Mouse (Mus musculus): ENCODE data around the gene Ly6g6e.
"Not testable (repeated sequence)": the region's sequence is repeated elsewhere in the genome, so short reads cannot be mapped to it uniquely, and the experiment has no call there.

The Ly6g6e gene

DNA sequence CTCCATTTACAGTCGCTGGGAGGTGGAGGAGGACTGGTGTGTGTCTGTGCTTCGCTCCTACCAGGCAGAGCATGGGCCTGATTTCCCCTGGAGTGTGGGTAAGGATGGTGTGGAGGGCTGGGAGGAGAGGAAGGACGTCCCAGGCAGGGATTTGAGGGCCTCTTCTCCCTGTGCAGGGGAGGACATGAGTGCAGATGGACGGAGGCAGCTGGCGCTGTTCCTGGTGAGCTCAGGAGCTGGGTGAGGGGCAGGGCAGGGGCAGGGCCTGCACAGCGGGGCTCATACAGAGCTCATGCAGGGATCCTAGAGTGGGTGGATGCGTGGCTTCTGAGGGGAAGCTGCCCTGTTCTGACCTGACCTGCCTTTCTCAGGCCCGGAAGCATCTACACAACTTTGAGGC is 25.6 kb downstream of the Ly6g6e start:
- no peak for DNase-seq (ENCODE audit: low spot score in 2 of 2)

DNA sequence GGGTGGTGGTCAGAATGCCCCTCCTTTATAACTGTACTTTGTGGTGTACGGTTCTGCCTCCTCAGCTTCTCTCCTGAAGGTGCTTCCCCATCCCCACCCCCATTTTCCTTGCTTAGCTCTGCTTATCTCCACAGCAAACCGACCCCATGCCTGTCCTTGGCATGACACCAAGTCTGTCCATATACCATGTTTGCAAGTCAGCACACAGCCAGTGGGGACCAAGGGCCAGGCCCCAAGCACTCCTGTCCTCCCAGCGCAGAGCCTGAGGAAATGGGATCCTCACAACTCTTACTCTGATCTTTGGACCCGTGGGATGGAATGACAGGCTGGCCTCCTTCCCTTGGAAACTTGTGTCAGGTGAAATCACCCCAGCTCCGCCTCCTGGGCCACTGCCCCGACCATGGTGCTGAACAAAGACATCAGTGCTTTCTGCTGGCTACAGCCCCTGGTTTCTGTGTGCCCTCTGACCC is 26.6 kb downstream of the Ly6g6e start:
- no peak for DNase-seq (ENCODE audit: low spot score in 2 of 2)

DNA sequence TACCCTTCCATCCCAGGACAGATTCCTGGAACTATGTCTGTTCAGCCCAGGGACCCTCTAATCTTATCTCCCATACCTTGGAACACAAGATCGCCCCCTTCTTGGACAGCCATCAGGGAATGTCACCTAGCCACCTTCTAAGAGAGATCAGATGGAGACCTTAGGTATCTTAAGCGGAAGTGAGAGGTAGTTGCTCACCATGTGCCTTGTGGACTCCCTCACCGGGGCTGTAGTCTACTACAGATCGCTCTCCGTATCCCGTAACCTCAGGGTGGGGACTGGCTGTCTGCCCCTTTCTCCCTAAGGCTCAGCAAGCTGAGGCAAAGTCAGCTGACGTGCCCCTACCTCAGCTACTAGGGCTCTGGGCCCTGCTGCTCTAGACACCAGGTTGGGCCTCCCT is 27.4 kb downstream of the Ly6g6e start:
- no peak for DNase-seq (ENCODE audit: low spot score in 2 of 2)

DNA sequence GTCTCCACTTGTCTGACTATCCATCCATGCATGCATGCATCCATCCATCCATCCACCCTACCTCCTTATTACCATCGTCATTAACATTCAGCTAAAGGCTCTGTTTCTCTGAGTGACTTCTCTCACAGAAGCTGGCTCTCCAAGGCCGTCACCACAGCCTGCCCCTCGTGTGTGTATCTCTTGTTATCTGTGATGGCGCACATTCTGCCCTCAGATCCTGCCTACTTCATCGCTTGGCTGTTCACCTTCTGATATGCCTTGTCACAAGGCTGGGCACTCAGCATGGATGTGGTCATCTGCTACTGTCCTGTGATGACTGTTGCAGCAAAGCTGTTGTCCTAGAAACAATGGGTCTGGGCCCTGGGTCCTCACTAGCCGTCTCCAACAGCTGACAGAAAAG is 28.1 kb downstream of the Ly6g6e start:
- no peak for DNase-seq (ENCODE audit: low spot score in 2 of 2)

DNA sequence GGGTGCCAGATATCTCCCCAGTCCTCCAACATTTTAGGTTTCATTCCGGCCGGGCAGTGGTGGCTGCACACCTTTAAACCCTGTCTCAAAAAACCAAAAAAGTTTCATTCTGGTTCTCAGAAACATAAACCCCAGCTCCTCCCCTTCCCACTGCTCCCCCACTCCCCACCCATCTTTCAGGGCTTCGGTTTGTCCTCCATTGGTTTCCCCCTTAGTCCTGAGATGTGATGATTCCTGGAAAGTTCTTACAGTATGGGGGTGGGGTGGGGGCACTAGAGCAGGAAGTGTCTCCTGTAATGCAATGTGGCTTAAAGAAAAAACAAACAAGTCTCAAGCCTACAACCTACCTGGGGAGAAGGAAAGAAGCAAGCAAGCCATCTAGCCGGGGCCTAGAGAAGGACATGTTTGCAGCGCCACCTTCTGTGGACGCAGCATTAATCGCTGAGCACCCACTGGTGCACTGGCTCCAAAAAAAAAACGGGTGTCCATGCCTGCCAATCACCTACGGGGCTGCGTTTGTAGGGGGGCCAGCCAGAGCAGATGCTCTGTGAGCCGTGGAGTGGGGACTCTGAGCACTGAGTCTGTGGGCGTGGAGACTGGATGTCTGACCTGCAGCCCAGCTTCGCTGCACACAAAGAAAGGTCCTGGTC is 29.2 kb downstream of the Ly6g6e start:
- peak in 1 of 2 experiments; percentile 34 for DNase-seq (ENCODE audit: low spot score in 2 of 2)

DNA sequence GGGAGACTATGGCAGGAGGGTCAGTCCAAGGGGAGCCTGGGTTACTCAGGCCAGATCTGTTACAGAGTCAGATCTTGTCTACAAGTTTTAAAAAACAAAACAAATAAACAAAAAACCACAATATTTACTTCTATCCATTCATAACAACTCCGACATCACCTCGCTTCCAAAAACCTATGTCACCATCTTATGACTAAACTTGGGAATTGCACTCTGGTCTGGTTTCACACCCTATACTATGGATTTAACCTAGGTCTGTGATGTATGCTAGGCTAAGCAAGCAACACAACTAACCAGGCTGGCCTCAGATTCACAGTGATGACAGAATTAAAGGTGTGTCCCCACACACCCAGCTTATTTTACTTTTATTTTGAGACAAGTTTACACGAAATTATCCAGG is 29.8 kb downstream of the Ly6g6e start:
- no peak for DNase-seq (ENCODE audit: low spot score in 2 of 2)

DNA sequence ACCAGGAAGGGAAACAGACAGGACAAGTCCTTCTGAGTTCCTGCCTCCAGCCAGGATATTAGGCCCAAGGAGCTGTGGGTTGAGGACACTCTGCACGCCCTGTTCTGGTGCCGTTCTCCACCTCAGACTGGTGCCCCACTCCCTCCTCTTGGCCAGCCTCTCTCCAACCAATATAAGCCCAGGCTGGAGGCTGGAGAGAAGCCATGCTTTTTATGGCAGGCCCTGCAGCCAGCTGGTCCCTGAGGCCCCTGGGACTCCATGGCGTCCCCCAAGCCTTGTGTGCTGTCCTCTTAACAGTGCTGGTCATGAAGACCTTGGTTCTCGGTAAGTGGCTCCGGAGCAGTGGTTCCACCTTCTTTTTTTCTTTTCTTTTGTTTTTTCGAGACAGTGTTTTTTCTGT is 31.4 kb downstream of the Ly6g6e start, which contains the start of gene Ly6g5c:
Gene Ly6g5c, plus strand, starts transcription at position 183 of the 400 bp plus-strand sequence.
- no peak for DNase-seq (ENCODE audit: low spot score in 2 of 2)

DNA sequence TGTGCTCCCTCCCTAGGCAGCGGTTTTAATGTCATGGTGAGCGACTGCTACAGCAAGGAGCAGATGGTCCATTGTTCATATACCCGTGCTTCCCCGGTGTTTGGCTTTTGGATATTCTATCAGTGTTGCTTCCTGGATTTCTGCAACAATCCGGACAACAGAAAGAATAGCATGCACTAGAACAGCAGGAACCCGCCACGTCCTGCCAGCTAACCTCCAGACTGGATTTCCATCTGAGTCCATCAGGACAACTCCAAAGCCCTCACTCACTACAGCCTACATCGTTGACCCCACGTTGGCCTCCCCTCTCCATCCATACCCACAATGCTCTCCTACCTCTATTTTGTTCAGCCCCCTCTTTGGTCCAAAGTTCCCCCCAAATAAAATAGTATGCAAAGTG is 35.1 kb downstream of the Ly6g6e start:
- no peak for DNase-seq (ENCODE audit: low spot score in 2 of 2)

DNA sequence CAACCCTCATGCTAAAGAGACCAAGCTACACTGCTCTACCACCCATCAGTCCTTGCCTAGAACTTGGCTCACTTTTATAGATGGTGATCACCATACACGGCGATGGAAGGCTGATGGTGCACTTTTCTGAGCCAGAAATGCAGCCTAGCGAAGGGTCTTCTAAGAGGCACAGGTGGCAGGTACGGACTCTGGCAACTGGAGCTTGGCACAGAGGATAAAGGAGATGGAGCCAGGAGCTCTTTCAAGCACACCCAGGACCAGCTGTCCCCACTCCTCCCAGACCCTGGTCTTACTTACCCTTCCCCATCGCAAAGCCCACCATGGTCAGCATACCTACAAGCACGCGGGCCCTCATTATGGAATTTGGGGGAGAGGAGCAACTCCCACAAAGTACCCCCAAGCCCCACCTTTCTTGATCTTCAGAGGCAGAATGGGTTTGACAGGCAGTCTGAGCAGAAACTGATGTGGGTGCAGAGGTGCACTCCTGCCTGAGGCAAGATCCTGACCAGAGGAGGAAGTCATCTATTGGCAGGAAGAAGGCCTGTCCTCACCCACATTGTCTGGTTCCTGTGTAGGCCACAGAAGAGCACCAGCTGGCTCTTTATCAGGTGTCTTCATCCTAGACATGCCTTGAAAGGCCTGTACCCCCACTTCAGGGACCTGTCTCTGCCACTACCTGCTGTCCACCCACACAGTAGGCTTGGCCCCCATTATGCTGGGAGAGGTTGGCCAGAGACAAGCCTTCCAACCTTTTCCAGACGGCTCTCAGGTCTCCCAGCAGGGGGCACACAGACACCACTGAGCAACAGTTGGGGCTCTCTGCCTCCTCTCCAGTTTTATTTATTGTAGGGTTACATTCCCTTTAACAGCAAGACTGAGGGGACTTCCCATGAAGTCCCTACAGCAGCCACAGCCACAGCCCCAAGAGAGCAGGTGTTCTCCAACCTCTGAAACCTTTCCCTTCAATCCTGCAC is 38.6 kb downstream of the Ly6g6e start, which contains the start of gene Ly6g5b:
Gene Ly6g5b, minus strand, starts transcription at position 383 of the 974 bp plus-strand sequence.
- no peak for DNase-seq (ENCODE audit: low spot score in 2 of 2)

DNA sequence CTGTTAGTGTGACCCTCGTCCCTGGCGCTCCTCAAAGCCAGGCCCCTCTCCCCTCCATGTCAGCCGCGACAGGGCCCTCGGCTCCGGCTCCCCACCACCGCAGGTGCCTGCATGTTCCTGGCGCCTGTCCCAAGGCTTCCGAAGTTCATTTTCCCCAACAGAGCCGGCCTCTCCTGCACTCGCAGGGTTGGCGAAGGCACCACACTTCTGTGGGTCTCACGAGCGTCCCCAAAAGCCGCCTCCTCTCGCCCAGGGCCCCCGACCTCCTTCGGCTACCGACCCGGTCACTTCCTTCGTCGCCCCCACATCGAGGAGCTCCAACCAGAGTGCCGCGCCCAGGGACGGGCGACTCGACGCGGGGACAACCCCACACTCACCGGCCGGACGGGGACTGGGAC is 44.0 kb downstream of the Ly6g6e start:
- DNase-seq (ENCODE audit: low spot score in 2 of 2): peak in 1 of 2 experiments; percentile 43

DNA sequence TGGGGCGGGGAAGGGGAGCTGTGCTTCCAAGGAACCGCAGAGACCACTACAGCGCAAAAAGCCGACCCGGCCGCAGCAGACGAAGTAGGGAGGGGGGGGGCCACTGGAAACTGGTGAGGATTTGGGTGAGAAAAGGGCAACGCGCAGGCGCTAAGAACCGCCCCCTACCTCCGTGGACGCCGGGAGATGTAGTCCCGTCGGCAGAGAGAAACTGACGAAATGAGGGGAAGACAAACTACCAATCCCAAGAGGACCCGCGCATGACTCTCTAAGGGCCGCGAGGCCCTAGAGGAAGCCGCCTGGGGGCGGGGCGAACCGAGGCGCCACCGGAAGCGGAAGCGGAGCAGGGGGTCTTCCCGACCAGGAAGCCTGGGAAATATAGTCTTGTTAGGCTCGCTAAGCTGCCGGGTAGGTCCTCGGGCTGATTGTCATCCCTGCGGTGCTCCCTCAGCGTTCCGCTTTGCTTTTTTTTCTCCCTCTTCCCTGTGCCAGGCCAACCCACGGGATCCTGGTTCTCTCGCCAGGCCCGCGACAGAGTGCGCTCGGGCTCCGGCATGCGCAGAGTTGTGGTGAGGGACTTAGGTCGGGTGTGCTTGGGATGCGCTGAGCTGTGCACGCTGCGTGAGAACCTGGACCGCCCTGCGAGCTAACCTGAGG is 44.6 kb downstream of the Ly6g6e start, which contains the start of gene Gpank1:
Gene Gpank1, plus strand, starts transcription at position 313 of the 657 bp plus-strand sequence.
- peak; percentile 94 to 98 for DNase-seq (ENCODE audit: low spot score in 2 of 2)

DNA sequence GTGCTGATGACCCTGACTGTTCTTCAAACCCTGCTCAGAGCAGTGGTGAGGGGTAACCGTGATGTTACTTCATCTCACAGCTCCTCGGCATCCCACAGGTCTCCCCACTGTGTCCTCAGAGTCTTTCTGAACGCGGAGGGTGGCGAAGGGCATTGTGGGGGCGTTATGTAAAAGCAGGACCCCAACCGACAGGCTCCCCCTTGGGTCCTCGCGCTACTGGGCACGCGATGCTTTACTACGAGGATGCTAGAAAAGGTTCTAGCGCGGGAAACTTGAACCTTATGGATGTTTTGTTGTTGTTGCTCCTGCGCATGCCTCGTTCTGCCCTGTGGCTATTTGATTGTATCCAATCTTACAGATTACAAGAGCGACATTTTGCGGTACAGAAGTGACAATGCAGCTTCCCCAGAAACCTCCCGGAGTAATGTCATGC is 45.2 kb downstream of the Ly6g6e start, which contains the start of gene Csnk2b:
Gene Csnk2b, minus strand, starts transcription at position 183 of the 433 bp plus-strand sequence.
- no peak for DNase-seq (ENCODE audit: low spot score in 2 of 2)

DNA sequence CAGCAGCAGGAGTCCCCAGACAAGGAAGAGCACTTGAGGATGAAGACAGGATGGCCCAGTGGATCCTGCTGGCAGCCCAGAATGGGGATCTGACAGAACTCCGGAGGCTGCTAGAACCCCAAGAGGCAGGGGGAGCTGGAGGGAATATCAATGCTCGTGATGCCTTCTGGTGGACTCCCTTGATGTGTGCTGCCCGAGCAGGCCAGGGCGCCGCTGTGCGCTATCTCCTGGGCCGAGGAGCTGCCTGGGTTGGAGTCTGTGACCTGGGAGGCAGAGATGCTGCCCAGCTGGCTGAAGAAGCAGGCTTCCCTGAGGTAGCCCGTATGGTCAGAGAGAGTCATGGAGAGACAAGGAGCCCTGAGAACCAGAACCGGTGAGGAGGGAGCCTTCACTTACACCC is 46.6 kb downstream of the Ly6g6e start:
- not testable (repeated sequence) for DNase-seq (ENCODE audit: low spot score in 2 of 2)

DNA sequence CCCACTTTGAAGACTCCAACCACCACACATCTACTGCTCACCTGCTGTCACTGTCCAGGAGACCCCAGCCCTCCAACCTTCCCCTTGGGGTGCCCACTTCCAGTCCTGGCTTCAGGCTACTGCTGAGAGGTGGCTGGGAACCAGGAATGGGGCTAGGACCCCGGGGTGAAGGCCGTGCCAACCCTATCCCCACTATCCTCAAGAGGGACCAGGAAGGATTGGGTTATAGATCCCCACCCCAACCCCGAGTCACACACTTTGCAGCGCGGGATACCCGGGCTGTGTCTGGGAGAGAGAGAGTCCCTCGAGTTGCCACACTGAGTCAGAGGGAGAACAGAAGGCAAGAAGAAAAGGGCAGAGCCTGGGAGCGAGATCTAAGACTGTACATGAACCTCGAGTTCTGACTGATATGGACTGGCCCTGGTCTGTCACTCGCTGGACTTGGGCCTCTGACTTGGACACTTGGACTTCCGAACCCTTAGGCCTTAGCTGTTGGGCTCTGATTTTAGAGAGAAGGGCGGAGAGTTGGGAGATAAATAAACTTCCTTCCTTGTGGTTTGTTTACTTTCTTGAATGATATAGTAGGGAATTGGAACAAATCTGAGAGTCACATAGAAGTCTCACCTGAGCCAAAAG is 47.7 kb downstream of the Ly6g6e start:
- DNase-seq (ENCODE audit: low spot score in 2 of 2): not testable (repeated sequence)

DNA sequence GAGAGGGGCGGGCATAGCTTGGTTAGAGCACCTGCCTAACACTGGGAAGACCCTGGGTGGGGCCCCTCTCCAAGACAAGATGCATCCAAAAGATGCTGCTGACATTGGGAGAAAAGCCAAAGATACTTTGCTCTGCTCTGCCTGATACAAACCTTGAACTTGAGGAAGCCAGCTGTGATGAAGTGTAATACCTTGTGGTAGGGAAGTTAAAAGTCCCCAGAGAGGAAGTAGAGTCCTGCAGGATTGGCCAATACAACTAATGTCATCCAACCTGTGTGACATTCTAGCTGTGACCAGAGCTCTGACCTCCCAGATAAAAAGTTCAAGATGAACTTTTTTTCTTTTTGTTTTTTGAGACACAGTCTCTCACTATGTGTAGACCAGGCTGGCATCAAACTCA is 48.4 kb downstream of the Ly6g6e start:
- DNase-seq (ENCODE audit: low spot score in 2 of 2): no peak

DNA sequence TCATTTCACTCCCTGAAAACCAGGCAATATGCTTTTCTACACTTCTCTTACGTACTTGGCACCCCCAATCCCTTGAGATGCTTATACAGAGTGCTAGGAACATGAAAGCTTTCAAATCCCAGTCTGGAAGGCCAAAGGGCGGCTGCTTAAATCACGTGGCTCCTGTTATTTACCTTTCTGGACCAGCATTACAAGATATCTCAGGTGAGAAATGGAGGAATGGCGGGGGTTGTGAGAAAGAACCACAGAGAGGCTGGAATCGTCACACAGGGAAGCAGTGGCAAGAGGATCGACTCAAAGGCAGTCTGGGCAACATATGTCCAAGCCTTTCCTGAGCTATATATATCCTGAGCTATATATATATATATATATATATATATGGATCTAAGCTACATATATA is 48.9 kb downstream of the Ly6g6e start:
- DNase-seq (ENCODE audit: low spot score in 2 of 2): no peak

DNA sequence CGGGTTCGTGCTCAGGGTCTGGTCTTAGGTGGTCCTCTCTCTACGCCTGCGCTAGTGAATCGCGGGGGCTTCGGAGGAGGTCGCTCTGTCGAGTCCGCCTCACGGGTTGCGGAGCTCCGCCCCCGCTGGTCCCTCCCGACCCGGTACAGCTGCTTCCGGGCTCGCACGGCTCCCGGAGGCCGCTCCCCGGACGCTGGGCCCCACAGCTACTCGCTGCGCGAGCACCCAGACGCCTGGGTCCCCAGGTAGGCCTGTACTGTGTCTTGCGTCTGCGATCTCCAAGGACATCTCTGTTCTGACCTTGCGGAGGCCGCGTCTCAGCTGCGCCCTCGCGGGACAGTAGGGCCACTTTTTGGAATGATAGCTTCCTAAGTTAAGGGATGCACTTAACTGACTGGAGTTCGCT is 49.5 kb downstream of the Ly6g6e start, which contains the start of gene D17H6S53E:
Gene D17H6S53E, plus strand, starts transcription at position 168 of the 406 bp plus-strand sequence.
- DNase-seq (ENCODE audit: low spot score in 2 of 2): peak; percentile 71 to 79

DNA sequence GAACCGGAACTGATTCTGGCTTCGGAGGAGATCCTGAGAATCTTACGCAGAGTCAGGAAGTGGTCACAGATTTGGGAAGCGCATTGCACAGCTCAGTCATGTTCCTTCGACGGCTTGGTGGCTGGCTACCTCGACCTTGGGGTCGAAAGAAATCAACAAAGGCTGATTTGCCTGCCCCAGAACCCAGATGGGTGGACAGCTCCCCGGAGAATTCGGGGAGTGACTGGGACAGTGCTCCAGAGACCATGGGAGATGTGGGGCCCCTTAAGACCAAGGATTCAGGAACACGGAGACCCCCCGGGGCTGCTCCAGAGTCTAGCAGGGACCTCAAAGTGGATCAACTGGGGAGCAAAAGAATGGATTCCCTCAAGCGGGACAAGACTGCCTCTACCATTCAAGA is 50.3 kb downstream of the Ly6g6e start:
- no peak for DNase-seq (ENCODE audit: low spot score in 2 of 2)

Measured in urinary bladder, postnatal 36 days (tissue).